Mouse (Mus musculus): ENCODE measurements around the gene Myom3.
"Not testable (repeated sequence)": the region's sequence is repeated elsewhere in the genome, so short reads cannot be mapped to it uniquely, and the experiment has no call there.

Myom3 gene

DNA sequence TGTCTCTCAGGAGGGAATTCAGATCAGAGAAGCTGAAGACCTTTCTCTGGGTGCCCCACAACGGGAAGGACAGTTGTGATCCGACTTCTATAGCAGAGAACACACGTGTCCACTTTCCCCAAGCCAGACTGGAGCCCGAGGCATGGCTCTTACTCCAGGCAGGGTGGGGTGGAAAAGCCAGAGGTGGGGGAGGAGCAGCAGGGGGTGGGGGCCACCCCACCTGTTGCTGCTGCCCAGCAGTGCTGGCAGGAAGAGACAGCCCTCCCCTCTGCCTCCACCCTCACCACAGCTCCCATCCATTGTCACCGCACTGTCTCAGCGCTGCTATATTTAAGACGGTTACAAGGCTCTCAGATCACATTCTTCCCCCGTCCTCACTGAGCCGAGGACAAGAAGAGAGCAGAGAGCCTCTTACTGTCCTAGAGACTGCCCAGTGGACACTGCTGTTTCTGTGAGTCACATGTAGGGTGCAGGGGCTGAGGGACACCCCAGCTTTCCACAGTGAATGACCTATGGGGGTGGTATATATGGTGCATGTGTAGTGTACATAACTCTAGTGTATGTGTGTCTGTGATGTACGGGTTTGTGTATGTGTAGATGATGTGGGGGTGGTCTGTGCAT lies at the start of gene Myom3:
Gene Myom3 (plus strand): TSS at position 360 of the 621 bp plus-strand sequence.
- no peak for DNase-seq (ENCODE audit: low spot score in 2 of 2)

DNA sequence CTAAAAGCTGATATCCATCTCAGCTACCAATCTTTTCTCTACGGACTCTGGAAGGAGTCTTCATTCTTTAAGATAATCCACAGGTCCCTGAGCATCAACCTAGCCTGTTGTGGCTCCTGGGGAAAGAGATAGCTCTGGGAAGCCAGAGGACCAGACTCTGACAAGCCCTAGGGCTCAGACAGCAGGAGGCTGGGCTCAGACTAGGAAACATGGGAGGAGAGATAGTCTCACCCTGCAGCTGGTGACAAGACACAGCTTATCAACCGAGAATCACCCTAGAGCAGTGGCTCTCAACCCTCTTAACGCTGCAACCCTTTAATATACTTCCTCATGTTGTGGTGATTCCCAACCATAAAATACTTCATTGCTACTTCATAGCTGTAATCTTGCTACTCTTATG lies 49.1 kb upstream of the Myom3 start:
- no peak for DNase-seq (ENCODE audit: low spot score in 2 of 2)

DNA sequence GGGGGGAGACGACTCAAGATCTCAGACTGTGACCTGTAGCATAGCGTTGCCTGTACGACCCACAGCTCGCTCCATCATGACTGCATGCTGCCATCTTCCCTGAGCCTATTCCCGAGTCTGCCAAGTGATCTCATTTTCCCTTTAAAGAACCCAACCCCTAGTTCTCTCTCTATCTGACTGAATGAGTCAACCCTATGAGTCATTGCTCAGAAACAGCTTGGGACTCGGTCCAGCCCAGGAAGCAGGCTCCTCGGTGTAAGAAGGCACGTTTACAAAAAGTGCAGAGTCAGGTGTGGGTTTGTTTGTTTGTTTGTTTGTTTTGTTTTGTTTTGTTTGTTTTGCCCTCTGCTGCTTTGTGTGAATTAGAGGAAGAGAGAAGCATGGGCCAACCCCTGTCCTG lies 44.7 kb upstream of the Myom3 start:
- DNase-seq (ENCODE audit: low spot score in 2 of 2), result no peak

DNA sequence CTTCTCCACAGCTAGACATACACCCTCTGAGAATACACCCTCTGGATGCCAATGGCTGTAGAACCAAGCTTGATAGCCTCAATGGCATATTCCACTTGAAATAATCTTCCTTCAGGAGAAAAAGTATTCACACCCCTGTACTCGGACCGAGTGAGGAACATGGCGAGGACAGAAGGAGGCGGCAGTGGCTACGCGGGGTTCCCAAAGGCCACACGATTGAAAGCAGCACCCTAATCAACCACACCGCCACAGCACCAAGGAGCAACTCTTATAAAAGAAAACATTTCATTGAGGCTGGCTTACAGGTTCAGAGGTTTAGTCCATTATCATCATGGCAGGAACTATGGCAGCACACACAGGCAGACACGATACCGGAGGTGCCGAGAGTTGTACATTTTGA lies 43.1 kb upstream of the Myom3 start:
- DNase-seq (ENCODE audit: low spot score in 2 of 2), result not testable (repeated sequence)

DNA sequence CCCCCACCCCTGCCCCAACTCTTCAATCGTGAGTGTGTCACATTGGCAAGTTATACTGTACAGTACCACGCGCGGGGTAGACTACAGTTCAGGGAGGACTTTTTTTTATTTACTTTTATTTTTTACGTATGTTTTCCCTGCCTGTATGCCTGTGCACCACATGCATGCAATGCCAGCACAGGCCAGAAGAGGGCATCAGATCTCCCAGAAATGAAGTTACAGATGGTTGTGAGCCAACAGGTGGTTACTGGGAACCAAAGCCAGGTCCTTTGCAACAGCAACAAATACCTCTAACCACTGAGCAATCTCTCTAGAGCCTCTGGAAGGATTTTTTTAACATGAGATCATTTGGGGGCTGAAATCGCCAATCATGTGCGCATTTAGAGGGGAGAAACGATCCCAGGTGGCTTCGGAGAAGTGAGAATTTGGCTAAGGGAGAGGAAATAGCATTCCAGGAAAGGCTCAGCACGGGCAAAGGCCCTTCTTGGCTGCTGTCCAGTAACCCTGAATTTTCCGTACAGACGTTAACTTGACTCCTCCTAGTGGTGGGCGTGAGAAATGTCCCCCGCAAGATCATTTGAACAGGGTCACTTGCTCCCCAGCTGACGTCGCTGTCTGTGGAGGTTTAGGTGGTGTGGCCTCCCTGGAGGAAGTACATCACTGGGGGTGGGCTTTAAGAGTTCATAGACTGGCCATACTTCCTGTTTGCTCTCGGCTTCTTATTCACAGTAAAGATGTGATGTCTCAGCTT lies 36.8 kb upstream of the Myom3 start:
- DNase-seq (ENCODE audit: low spot score in 2 of 2), result no peak

DNA sequence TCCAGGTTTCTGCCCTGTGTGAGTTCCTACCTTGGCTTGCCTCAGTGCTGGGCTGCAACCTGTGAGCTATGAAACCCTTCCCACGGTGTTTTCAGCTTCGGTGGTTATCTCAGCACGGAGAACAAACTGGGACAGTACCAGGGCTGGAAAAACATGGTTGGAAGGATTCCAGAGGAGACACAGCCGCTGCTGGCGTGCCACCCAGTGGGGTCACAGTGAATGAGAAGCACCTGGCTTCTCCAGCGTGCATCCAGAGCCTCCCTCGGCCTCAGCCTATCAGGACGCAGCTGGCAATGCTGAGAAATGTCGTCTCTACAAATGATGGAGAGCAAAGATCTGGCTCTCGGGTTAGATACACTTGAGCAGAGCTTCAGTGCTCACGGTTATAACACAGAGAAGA lies 33.1 kb upstream of the Myom3 start:
- DNase-seq (ENCODE audit: low spot score in 2 of 2), result no peak

DNA sequence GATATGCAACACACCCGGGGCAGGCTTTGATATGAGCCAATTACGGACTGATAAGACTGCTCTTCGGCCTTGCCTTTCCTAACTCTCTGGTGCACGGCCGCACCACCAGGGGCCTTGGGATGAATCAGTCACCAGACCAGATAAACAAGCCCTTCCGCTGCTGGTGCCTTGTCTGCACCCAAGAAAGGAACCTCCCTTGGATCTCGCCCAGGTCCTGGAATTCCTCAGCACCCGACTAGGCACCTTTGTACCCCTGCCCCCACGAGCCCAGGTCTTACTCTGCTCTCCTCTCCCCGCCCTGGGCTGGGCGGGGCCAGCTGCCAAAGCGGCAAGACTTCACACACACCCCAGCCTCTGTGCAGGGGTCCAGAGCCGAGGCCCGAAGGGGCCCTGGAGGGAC lies 31.7 kb upstream of the Myom3 start, which contains the start of gene Il22ra1:
Gene Il22ra1 (plus strand): TSS at position 356 of the 400 bp plus-strand sequence.
- no peak for DNase-seq (ENCODE audit: low spot score in 2 of 2)

DNA sequence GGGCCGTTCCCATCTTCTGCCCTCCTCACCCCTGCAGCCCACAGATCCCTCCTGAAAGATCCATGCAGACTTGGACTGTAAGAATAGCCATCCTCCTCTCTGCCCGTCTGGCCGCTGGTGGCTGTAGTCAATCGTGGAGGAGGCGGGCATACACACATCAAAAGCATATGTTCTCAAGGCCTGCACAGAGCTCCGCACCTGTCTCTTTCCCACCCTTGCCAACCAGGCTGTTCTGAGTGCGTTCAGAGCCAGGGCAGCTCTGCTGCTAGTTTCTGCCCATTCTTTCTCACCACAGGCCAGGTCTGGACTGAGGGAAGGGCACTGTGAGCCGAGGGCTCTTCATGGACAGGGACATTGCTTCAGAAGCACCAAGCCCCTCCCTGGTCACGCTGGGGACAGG lies 29.3 kb upstream of the Myom3 start:
- no peak for DNase-seq (ENCODE audit: low spot score in 2 of 2)

DNA sequence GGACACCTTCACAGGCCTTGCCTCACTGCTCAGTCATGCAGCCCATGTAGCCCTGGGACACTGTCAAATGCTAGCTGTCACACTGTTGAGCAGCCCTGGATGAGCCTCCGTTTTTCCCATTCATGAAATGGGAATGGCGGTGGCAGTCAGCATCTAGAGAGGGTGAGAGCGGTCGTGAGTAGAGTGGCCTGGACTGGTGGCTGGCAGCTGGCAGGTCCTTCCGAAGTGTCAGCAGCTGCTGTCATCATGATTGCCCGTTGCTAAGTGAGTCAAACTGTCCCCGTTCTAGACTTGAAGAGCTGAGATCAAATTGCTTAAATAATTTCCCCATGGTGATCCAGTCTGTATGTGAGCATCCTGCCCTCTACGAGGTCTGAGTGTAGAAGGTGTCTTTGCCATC lies 28.6 kb upstream of the Myom3 start:
- no peak for DNase-seq (ENCODE audit: low spot score in 2 of 2)

DNA sequence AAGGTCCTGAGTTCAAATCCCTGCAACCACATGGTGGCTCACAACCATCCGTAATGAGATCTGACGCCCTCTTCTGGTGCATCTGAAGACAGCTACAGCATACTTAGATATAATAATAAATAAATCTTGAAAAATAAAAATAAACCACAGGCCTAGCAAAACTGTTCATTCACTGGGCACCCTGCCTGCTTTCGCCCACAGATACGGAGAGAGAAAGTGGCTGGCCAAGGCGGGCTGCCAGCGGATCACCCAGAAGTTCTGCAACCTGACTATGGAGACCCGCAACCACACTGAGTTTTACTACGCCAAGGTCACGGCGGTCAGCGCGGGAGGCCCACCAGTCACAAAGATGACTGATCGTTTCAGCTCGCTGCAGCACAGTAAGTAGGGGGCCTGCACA lies 25.6 kb upstream of the Myom3 start:
- DNase-seq (ENCODE audit: low spot score in 2 of 2), result no peak

DNA sequence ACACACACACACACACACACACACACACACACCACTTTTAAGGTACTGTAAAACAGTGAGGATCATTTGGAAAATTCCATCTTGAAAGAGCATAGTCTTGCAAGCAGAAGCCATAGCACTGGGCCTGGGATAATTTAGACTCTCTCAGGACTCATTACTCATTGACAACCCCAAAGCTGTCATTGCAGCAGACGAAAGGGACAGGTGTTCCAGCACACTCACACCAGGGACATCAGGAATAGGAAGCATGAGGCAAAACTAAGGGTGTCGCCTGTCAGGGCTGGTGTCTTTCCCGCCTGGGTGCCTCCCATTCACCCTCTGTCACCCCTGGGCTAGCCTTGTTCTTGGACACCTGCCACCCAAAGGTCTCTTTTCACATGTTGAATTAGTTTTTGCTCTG lies 22.6 kb upstream of the Myom3 start:
- DNase-seq (ENCODE audit: low spot score in 2 of 2), result no peak

DNA sequence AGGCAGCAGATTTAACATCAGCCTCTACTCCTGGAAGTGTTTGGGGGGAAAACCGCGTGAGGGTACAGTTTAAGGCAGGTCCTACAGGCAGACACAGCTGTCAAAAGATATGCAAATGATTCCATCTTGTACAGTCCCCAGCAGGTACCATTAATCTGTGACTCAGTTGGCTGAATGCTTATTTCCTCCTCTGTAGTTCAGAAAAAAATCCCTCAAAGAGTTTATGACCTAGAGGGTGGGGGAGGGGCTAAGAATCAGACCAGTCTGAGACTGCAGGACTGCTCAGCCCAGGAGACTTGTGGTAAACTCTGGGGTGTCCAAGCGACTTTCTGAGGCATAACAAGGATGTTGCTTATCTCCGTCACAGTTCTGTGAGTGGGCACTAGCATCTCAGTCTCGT lies 21.3 kb upstream of the Myom3 start:
- DNase-seq (ENCODE audit: low spot score in 2 of 2), result no peak

DNA sequence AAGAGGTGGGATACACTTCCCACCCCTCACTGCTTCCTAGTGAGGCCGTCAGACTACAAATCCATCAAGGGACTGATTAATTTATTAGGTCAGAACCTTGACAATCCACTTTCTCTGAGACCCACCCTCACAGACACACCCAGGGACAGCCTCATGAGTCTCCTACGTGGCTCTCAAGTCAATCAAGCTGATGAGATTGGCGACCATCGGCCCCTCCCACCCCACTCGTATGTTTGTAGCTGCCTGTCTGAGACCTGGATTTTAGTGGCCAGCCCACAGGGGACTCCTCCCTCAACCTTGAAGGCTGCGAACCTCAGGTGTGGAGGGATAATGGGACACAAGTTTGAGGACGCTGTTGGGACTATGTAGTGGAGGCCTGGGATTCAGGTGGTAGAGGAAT lies 20.4 kb upstream of the Myom3 start:
- no peak for DNase-seq (ENCODE audit: low spot score in 2 of 2)

DNA sequence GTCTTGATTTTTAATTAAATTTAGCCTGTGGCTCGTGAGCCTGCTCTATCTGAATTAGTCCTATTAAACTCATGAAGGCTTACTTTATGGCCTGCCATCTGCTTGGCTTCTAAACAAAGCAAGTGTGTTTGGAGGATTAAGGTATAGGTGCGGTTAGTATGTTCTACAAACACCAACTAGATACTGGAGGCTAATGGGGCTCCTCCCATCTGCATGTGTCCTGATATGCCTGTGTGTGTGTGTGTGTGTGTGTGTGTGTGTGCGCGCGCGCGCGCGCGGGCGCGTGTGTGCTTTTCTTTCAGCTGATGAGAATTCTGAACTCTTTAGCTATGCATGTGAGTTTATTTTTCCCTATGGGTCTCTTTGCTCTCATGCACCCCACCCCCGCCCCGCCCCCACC lies 19.8 kb upstream of the Myom3 start:
- peak in 1 of 2 experiments; percentile 36 for DNase-seq (ENCODE audit: low spot score in 2 of 2)

DNA sequence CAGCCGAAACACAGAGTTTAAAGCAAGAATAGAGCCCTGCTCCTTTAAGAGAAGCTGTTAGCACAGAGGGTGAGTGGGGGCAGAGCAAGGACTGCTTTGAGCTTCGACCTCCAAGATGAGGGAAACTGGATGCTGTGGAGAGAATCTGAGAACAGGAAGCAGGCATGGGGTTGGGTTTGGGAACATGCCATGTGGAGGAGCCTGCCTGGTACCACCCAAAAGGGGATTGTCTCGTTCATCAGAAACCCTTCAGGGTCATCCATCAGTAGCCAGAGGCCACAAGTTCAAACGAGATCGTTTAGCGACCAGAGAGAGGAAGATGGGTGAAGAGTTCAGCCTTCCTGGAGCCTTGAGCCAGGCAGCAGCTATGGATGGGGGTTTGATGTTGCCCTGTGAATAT lies 16.0 kb upstream of the Myom3 start:
- no peak for DNase-seq (ENCODE audit: low spot score in 2 of 2)

DNA sequence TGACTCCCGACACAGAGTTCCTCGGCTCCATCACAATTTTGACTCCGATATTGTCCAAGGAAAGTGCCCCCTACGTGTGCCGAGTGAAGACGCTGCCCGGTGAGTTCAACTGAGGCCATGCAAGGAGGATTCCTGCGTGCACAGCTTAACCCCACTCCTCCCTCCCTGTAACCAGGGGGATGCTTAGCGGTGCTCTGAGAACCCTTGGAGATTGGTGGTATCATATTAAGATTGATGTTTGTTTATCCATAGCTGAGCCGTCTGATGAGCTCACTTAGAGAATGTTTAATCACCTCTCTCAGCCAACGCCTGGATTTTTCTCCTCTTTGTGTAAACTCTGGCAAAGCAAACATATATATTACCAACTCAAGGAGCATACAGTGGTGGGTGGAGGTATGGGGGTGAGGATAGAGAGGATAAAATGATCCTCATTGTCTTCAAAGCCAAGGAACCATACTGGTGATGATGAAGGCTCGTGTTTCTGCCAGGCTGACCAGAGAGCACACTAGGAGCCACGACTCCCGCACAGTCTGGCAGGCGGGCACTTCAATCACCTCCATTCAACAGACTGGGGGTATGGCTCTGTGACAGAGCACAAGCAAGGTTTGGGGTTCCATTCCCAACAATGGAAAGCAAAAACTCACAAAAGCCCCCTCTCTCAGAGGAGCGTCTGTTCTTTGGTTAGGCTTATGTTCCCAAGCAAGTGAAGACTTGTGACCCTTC lies 14.6 kb upstream of the Myom3 start:
- no peak for DNase-seq (ENCODE audit: low spot score in 2 of 2)

DNA sequence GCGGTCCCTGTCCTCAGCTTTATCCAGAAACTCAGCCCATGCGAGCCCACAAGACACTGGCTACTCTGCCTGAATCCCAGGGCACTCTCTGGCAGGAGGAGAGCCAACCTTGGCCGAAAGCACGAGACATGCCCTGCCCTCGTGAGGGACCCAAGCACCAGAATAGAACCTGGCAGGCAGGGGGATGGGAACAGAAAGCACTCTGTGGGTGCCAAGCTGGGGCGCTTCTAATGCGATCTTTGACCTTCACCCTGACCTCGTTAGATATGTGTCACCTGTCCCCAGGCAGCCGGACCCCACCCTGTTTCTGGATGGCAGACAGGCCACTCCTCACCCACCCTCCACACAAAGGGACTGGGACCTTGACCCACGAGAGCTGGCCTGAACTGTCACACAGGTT lies 13.9 kb upstream of the Myom3 start:
- no peak for DNase-seq (ENCODE audit: low spot score in 2 of 2)

DNA sequence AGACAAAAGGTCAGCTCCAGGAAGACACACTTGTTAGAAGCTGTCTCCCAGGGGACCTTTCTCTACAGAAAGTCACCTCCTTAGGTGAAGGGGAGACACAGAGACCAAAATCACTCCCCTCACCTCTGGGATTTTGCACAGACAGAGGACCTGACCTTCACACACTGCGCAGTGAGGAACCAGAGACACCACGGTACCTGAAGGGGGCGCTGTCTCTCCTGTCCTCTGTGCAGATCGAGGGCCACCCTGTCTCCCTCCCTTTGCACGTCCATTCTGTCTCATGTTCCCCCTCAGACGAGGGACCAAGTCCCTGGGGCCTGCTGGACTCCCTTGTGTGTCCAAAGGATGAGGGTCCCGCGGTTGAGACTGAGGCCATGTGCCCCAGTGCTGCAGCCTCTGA lies 8.6 kb upstream of the Myom3 start:
- DNase-seq (ENCODE audit: low spot score in 2 of 2), result no peak

DNA sequence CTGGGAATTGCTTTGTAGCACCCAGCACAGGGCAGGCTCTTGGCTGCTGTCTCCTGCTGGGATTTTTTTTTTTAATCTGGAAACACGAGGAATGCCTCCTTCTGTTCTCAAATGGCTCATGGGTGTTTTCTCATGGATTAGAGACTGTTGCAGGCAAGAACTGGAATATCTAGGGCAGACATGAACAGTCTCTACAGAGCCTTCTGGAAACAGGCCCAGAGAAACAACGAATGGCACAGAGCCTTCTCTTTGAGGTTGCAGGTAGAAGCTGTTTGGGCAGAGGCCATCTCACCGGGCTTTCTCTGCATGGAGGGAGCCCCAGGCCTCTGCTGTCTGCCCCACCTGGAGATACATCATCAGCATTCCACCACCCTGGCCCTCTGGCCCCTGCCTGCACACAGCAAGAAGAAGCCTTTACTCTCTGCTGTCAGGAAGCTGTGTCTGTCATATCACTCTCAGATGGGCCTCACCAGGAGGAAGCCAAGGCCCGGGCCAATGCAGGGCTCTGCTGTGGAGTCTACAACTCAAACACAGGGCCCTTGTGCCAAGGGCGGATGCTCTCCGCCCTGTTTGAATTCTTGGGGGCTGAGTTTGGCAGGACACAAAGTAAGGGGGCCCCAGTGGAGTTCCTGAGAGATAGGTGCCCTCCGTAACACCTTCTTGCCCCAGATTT lies 7.3 kb upstream of the Myom3 start:
- DNase-seq (ENCODE audit: low spot score in 2 of 2), result no peak

DNA sequence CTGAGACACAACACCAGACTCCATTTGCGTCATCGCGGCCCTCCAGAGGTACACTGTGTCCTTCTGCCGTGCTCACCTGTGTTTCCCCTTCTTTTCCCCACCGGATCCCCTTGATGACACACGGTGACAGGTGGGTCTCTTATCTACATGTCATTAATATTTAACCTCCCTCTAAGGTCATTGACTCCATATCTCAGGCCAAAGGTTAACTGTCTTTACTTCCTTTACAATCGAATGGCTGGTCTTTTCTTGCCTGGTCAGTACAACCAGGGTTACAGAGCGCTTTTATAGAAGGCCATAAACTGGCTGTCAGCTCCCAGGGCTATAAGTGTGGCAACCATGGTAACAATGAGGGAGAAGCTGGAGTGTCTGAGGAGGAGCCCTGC lies 6.7 kb upstream of the Myom3 start:
- no peak for DNase-seq (ENCODE audit: low spot score in 2 of 2)

DNA sequence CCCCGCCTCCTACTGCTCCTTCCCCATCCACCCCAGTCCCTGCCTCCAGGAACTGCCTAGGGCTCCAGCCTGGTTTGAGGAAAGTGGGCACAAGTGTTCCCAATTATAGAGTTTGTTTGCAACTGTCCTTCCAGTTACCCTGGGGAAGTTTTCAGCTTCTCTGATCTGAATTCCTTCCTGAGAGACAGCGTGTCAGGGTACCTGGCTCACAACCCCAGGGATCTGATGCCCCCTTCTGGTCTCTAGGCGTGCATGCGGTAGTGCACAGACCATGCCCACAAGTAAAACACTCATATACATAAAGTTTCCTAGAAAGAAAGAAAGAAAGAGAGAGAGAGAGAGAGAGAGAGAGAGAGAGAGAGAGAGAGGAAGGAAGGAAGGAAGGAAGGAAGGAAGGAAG lies 1.2 kb upstream of the Myom3 start:
- DNase-seq (ENCODE audit: low spot score in 2 of 2), result no peak

DNA sequence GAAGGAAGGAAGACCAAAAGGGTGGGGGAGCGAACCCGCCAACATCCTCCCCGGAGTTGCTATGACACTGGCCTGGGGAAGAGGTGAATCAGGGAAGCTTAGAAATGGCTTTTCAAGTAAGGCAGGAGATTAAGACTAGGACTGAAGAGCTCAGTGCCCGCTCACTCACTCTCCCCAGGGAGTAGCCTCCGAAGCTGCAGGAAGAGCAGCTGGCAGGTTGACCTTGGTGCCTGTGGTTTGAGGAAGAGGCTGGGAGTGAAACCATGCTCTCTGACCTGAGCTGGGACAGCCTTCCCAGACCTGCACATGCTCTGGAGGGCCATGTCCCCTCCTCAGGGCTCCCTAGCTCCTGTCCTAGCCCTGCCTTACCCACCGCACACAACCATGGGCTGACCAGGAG lies 690 bp upstream of the Myom3 start:
- no peak for DNase-seq (ENCODE audit: low spot score in 2 of 2)

DNA sequence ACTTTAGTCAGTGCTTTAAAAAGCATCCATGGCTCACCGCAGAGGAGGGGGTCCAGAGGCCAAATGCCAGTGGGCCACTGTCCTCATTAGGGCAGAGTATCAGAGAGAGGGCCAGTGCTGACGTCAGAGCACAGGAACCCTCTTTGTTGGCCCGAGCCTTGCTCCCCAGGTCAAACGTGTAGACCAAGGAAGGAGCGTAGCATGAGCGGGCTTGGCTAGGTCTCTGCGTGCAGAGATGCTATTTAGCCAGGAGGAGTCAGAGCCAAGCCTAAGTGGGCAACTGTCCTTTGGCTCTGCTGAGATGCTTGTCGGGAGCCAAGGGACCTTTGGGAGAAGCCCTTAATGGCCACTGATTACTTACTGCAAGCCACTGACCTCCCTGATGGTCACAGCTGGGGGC lies 1.5 kb downstream of the Myom3 start:
- DNase-seq (ENCODE audit: low spot score in 2 of 2), result no peak

All from spleen, postnatal 36 days (tissue).